Mouse (Mus musculus) skeletal muscle tissue, adult 2 months (tissue): ENCODE results near the gene Coch.
"Not testable (repeated sequence)": the region's sequence is repeated elsewhere in the genome, so short reads cannot be mapped to it uniquely, and the experiment has no call there.

ENCODE experiments used
- DNase-seq: peaks from one replicate; pipeline ENCODE4 v3.0.0-alpha.2; 2012; ENCODE audit warnings: low read depth, low spot score

Gene Coch

GRCm38 (mm10) chr12:51636689-51637470 is 43.7 kb downstream of the Coch start:
- no peak for DNase-seq

- DNase-seq: no peak
Observed at GRCm38 (mm10) chr12:51641871-51642270, 48.7 kb downstream of the Coch start.

DNA sequence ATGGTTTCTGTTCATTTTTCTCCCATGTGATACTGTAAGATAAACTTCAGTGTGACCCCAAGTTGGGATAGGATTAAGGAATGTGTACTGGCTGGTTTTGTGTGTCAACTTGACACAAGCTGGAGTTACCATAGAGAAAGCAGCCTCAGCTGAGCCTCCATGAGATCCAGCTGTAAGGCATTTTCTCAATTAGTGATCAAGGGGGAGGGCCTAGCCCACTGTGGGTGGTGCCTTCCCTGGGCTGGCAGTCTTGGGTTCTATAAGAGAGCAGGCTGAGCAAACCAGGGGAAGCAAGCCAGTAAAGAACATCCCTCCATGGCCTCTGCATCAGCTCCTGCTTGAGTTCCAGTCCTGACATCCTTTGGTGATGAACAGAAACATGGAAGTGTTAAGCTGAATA is 56.3 kb downstream of the Coch start:
- not testable (repeated sequence) for DNase-seq
